Mouse (Mus musculus) gastrocnemius, postnatal 4 days (tissue): ENCODE results near the gene Lpar1. TPM values are rescaled to one million over a fixed set of nuclear protein-coding genes. Genes with fewer than 3 reads are reported as not detected.

ENCODE experiments used
- DNase-seq, 2 experiments: peaks; one replicate each; pipeline ENCODE4 v3.0.0; 2021 to 2022; ENCODE audit warnings: low spot score in 2 of 2, mixed read lengths in 2 of 2
- total RNA-seq, 2 experiments: library from RNA; stranded (reverse); gene quantifications; 2 replicates each; pipeline ENCODE4 v1.2.3; 2021

The Lpar1 gene
- total RNA-seq, 2 experiments from 2014 or later, result 71.7 to 74.5 TPM

GRCm38 (mm10) chr4:58464390-58465164 lies 89.1 kb downstream of the Lpar1 start:
- no peak for DNase-seq

GRCm38 (mm10) chr4:58462990-58463389 lies 90.7 kb downstream of the Lpar1 start:
- no peak for DNase-seq

GRCm38 (mm10) chr4:58462586-58462985 lies 91.1 kb downstream of the Lpar1 start:
- DNase-seq, result no peak

GRCm38 (mm10) chr4:58453334-58453733 lies 100.4 kb downstream of the Lpar1 start:
- no peak for DNase-seq

GRCm38 (mm10) chr4:58448825-58449224 lies 104.9 kb downstream of the Lpar1 start:
- DNase-seq, result no peak

- peak in 1 of 2 experiments; percentile 37 for DNase-seq
These were observed 105.9 kb downstream of the Lpar1 start for GRCm38 (mm10) chr4:58447841-58448240.

GRCm38 (mm10) chr4:58445846-58446245 lies 107.9 kb downstream of the Lpar1 start:
- no peak for DNase-seq

GRCm38 (mm10) chr4:58442338-58442737 lies 111.4 kb downstream of the Lpar1 start:
- no peak for DNase-seq

GRCm38 (mm10) chr4:58438654-58439053 lies 115.0 kb downstream of the Lpar1 start:
- no peak for DNase-seq

- no peak for DNase-seq
These were observed 116.4 kb downstream of the Lpar1 start for GRCm38 (mm10) chr4:58437271-58437670.

- no peak for DNase-seq
These were observed 130.3 kb downstream of the Lpar1 start for GRCm38 (mm10) chr4:58423276-58423930.

GRCm38 (mm10) chr4:58419225-58419624 lies 134.5 kb downstream of the Lpar1 start:
- no peak for DNase-seq

- peak in 1 of 2 experiments; percentile 21 for DNase-seq
These were observed 136.4 kb downstream of the Lpar1 start for GRCm38 (mm10) chr4:58417319-58417718.

- no peak for DNase-seq
These were observed 138.2 kb downstream of the Lpar1 start for GRCm38 (mm10) chr4:58415537-58415936.

- DNase-seq, result peak in 1 of 2 experiments; percentile 32
These were observed 140.2 kb downstream of the Lpar1 start for GRCm38 (mm10) chr4:58413188-58414185.

GRCm38 (mm10) chr4:58401973-58402501 lies 151.7 kb downstream of the Lpar1 start:
- DNase-seq, result no peak

GRCm38 (mm10) chr4:58400861-58401341 lies 152.8 kb downstream of the Lpar1 start:
- DNase-seq, result peak; percentile 38 to 53
